Mouse (Mus musculus) midbrain, embryonic 14.5 days (tissue): Measurements from ENCODE around the gene Npy1r. TPM values are rescaled to one million over a fixed set of nuclear protein-coding genes. Genes with fewer than 3 reads are reported as not detected.

Experiments
- polyA plus RNA-seq: library from polyadenylated mRNA; unstranded; fragments of >200 nt; fragmentation: Nextera tagmentation; extraction: Ambion mirVana; gene quantifications from 2 replicates; pipeline ENCODE4 v1.2.1, GENCODE M21; 2014

Gene Npy1r
- polyA plus RNA-seq, 1 experiment from 2014 or later: 4.5 TPM

Other genes with a start within 250 kb of the Npy1r start
- 10.7 and 11.2 TPM in 2 replicates for gene Tma16, start 210.7 kb upstream of the Npy1r start, polyA plus RNA-seq
- gene Tktl2, start 185.4 kb upstream of the Npy1r start, polyA plus RNA-seq: 0.04 TPM in 1 of 2 replicates, not detected in the other
- gene Npy5r, start 9.1 kb upstream of the Npy1r start, polyA plus RNA-seq: 1.3 and 1.8 TPM in 2 replicates
- 3.2 and 4.5 TPM in 2 replicates for gene Naf1, start 163.0 kb downstream of the Npy1r start, polyA plus RNA-seq